Mouse (Mus musculus): ENCODE data around the gene Derl3. TPM values are rescaled to one million over a fixed set of nuclear protein-coding genes. Genes with fewer than 3 reads are reported as not detected.
"Not testable (repeated sequence)": the region's sequence is repeated elsewhere in the genome, so short reads cannot be mapped to it uniquely, and the experiment has no call there.

The Derl3 gene
- polyA plus RNA-seq, 1 experiment from 2014 or later: 3.5 TPM

DNA sequence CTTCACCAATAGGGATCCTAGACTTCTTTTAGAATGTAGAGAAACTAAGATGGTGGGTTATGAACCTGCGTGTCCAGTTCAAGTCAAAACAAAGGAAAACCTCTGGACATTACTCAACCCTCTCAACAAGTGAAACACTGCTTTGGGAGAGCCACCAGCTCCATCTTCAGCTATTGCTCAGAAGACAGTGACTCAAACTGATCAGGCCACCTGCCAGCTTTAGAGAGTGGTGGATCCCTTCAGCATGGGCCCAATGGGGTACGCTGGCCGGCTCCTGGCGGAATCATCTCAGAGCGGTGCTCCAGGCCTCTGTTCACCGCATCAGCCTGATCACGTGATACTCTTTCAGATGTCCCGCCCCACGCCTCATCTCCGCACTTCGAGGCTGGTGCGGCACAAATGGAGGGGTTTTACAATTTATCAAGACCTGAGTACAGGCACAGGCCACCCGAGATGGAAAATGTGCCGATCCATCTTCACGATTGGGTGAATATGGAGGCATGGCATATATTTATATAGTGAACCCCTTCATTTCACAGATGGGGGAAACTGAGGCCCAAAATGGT is 37.7 kb upstream of the Derl3 start:
- no peak overlapping the region for H3K4me3 ChIP-seq (replicated peaks)
- ATAC-seq (ENCODE audit: insufficient number of reproducible peaks, insufficient read depth, low FRiP score, low TSS enrichment, low read depth): no peak
- H3K27ac ChIP-seq: no peak overlapping the region
- peaks cover 24% of the 10 kb centered on the region for H3K36me3 ChIP-seq
- no peaks in the 10 kb centered on the region for H3K9me3 ChIP-seq
- peaks cover 32% of the 10 kb centered on the region for H3K4me1 ChIP-seq (replicated peaks)
- H3K4me2 ChIP-seq: no peak overlapping the region
- no peaks in the 10 kb centered on the region for H3K27me3 ChIP-seq
- 90% methylated on average over 15 of the region's 15 CpGs for WGBS
- no peak overlapping the region for H3K9ac ChIP-seq (replicated peaks)

DNA sequence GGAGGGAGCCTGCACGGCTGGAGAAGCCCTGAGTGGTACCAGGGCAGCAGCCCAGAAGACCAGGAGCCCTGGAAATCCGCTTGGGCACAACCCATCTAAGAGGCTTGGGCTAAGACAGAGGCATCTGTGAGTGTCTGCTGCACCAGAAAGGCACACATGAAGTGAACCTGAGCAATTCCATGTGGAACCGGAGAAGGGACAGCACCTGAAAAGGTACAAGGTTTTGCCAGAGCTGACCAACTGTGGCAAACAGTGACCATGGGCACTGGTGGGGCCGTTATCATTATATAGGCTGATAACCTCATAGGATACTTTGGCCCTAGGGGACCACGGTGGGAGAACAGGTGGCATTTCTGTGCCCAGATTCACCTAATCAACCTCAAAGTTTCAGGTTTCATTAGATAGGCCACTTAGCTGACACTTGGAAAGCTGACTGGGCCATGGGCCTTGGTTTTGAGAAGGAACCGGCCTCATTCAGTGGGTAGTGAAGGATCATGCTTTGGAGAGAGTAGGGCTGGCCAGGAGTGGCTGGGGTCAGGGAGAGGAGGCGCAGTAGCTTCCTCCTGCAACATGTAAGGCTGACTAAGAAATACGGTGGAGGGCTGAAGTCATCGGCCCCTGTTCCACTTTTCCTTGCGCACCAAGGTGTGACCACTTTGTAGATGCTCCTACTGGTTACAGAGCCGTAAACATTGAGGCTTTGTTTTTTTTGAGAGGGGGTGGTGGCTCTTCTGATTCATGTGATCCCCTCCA is 36.9 kb upstream of the Derl3 start:
- Histone ChIP-seq H3K4me3 (replicated peaks) (no peak overlapping the region), H3K27ac (no peak overlapping the region), H3K27me3 (no peaks in the 10 kb centered on the region), H3K4me1 (replicated peaks) (peaks cover 34% of the 10 kb centered on the region), H3K9ac (replicated peaks) (no peak overlapping the region), H3K4me2 (no peak overlapping the region), H3K9me3 (no peaks in the 10 kb centered on the region), H3K36me3 (peaks cover 24% of the 10 kb centered on the region)
- 76% methylated on average over 11 of the region's 11 CpGs for WGBS
- ATAC-seq (ENCODE audit: insufficient number of reproducible peaks, insufficient read depth, low FRiP score, low TSS enrichment, low read depth): no peak

DNA sequence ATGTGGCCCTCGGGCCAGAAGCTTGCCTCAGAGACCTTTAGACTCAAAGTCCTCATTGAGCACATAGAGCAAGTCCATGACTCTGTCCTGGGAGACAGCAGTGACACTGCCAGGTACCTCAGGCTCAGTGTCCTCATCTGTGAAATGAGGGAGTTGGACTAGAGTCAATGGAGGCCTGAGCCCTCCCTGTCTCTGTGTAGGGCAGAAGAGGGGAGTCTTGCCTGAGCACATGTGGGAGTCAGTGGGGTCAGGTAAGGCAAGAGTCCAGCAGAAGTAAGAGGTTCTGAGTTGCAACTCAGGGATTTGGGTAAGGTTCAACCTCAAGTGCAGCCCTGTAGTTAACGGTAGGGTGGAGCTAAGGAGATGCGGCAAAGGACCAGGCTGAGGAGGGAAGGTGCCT is 36.2 kb upstream of the Derl3 start:
- WGBS: 85% methylated on average over 3 of the region's 3 CpGs
- no peak for ATAC-seq (ENCODE audit: insufficient number of reproducible peaks, insufficient read depth, low FRiP score, low TSS enrichment, low read depth)
- H3K36me3 ChIP-seq: peaks cover 24% of the 10 kb centered on the region

DNA sequence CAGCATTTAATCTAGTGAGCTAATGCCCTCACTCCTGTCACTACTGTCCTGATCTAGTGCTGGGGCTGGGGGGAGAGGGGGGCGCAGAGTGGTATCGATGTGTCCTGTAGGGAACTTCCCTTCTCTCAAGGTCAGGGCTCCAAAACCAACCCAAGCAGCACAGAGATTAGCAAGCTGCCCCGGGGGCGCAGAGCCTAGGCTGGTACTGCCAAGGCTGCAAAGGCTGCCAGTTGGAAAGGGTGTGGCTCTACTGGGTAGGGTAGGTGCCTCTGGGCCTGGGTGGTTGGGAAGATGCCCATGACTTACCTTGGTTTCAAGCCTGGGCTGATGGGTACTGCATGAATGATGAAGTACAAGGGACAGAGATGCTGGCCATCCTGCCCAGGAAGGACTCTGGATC is 35.6 kb upstream of the Derl3 start:
- ATAC-seq (ENCODE audit: insufficient number of reproducible peaks, insufficient read depth, low FRiP score, low TSS enrichment, low read depth): no peak
- Histone ChIP-seq H3K4me2 (no peak overlapping the region), H3K36me3 (peaks cover 24% of the 10 kb centered on the region), H3K4me1 (replicated peaks) (peaks cover 27% of the 10 kb centered on the region), H3K9me3 (0 out of 2 replicates have a peak, but pooled peaks cover 3% of the 10 kb centered on the region), H3K9ac (replicated peaks) (no peak overlapping the region), H3K27ac (0 out of 2 replicates have a peak overlapping the region, but pooled peaks have one; percentile 12), H3K4me3 (replicated peaks) (no peak overlapping the region), H3K27me3 (no peaks in the 10 kb centered on the region)
- WGBS: 98% methylated on average over 4 of the region's 4 CpGs

More for the DNA sequence above, 36.2 kb upstream of the Derl3 start:
- H3K9me3 ChIP-seq: 0 out of 2 replicates have a peak, but pooled peaks cover under 1% of the 10 kb centered on the region
- no peak overlapping the region for H3K4me3 ChIP-seq (replicated peaks)
- H3K4me1 ChIP-seq (replicated peaks): peaks cover 29% of the 10 kb centered on the region
- no peak overlapping the region for H3K27ac ChIP-seq
- H3K27me3 ChIP-seq: no peaks in the 10 kb centered on the region
- H3K9ac ChIP-seq (replicated peaks): no peak overlapping the region
- H3K4me2 ChIP-seq: no peak overlapping the region

DNA sequence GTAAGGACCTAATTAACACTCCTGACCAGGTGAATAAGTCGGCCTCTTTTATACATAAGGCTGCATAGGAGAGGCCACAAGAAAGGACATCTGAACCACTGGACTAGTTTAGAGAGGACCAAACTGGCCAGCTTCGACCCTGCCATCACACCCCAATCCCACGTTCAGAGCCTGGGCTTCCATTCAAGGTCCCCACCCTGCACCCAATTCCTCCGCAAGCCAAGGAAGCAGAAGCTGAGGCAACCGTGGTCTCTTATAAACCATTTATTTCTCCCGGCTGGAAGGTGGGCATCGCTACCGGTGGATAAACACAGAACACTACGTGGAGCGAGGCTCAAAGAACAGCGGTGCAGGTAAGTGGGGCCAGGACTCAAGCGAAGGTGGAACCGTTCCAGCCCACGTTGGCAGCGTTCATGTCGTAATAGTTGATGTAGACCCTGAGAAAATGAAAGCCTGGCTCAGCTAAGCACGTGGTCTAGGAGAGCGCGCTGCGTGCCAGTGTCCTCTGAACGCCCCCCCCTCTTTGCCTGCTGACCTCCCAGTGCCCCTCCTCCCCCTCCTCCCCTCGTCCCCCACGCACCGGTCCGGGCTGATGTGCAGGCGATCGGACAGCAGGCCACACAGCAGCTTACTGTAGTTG is 34.0 kb upstream of the Derl3 start:
- H3K9ac ChIP-seq (replicated peaks): peak overlapping the region; percentile 91
- 0 out of 2 replicates have a peak, but pooled peaks cover 3% of the 10 kb centered on the region for H3K9me3 ChIP-seq
- peak overlapping the region; percentile 81 for H3K4me2 ChIP-seq
- H3K27ac ChIP-seq: peak overlapping the region; percentile 97
- peak overlapping the region; percentile 72 for H3K4me3 ChIP-seq (replicated peaks)
- ATAC-seq (ENCODE audit: insufficient number of reproducible peaks, insufficient read depth, low FRiP score, low TSS enrichment, low read depth): peak; percentile 52
- no peaks in the 10 kb centered on the region for H3K27me3 ChIP-seq
- peaks cover 27% of the 10 kb centered on the region for H3K4me1 ChIP-seq (replicated peaks)
- H3K36me3 ChIP-seq: peaks cover 24% of the 10 kb centered on the region
- WGBS: under 1% methylated on average over 27 of the region's 27 CpGs

DNA sequence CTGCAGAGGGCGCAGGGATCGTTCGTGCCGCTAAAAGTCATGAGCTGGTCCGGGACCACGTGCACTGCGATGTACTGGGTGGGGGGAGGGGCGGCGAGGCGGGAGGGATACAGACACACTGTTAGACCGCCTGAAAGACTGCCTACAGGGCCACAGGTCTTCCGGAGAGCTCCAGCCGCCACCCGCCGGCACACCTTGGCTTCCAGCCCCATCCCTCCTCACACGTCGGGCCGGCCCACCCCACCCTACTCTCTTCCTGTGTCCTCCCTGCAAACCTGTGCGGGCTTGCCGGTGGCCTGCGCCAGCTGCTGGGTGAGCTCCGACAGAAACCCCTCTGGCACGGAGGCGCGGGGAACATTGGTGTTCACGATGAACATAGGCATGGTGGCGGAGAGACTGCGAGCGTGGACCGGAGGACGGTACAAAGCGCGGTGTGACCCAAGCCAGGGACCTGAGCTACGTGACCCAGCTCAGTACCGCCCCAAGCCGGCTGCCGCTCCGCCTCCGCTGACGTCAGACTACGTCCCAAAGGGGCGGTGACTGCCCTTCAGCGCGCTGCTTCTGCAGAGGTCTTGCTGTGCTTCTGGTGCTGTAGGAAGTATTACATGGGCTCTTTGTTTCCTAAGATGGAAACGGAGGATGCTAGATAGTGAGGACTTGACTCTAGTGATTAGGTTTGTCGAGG is 33.3 kb upstream of the Derl3 start, which contains the start of gene Mif:
TSS of gene Mif (minus strand) at position 455 of the 685 bp plus-strand sequence.
- not testable (repeated sequence) for H3K27me3 ChIP-seq, H3K9me3 ChIP-seq
- H3K36me3 ChIP-seq: peaks cover 24% of the 10 kb centered on the region
- H3K4me2 ChIP-seq: peak within 1 kb of the TSS; percentile 81
- H3K4me3 ChIP-seq (replicated peaks): peak within 1 kb of the TSS; percentile 72
- peak; percentile 94 for ATAC-seq (ENCODE audit: insufficient number of reproducible peaks, insufficient read depth, low FRiP score, low TSS enrichment, low read depth)
- H3K4me1 ChIP-seq (replicated peaks): peaks cover 27% of the 10 kb centered on the region
- under 1% methylated on average over 45 of the region's 46 CpGs for WGBS
- H3K9ac ChIP-seq (replicated peaks): peak within 1 kb of the TSS; percentile 91
- H3K27ac ChIP-seq: peak within 1 kb of the TSS; percentile 97

DNA sequence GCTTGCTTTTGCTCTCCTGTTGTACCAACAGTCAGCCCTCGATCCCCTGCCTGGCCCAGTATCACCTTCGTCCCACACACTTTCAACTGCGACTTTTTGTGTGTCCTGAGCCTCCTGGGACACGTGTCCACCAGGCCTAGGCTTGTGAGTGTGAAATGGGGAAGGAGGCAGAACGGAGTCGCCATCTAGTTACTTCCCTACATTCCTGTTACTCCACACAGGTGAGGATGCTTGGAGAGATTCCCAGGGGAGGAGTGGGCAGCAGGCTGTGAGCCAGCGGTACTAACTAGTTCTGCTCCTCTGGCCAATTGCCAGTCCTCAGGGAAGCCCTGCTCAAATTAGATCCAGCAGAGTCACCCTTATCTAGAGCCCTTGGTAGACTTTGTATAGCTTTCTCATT is 32.5 kb upstream of the Derl3 start:
- peaks cover 27% of the 10 kb centered on the region for H3K4me1 ChIP-seq (replicated peaks)
- H3K9ac ChIP-seq (replicated peaks): no peak overlapping the region
- H3K9me3 ChIP-seq: 0 out of 2 replicates have a peak, but pooled peaks cover 3% of the 10 kb centered on the region
- ATAC-seq (ENCODE audit: insufficient number of reproducible peaks, insufficient read depth, low FRiP score, low TSS enrichment, low read depth): no peak
- no peaks in the 10 kb centered on the region for H3K27me3 ChIP-seq
- peak overlapping the region; percentile 81 for H3K4me2 ChIP-seq
- H3K4me3 ChIP-seq (replicated peaks): peak overlapping the region; percentile 72; the same call in 1 of the 2 replicates
- H3K36me3 ChIP-seq: peaks cover 24% of the 10 kb centered on the region
- H3K27ac ChIP-seq: peak overlapping the region; percentile 97
- WGBS: 32% methylated on average over 7 of the region's 7 CpGs

DNA sequence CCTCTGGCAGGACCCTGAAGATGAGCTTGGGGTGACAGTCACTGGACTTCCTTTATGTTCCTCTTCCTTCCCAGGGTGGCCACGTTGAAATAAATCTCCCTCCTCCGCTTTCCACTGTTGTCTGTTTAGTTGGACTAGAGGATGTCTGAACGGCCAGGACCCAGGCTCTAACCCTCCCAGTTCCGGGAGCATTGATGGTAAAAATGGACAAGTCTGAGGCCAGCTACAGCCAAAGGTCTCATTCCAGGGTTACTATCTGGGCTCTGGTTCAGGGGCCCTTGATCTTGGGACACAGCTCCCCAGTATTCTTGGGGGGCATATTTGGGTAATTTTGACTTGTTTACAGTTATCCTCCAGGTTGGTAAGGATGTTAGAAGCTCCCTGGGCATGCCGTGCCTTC is 31.6 kb upstream of the Derl3 start:
- Histone ChIP-seq H3K4me2 (no peak overlapping the region), H3K27ac (no peak overlapping the region), H3K36me3 (peaks cover 22% of the 10 kb centered on the region), H3K9me3 (0 out of 2 replicates have a peak, but pooled peaks cover 3% of the 10 kb centered on the region), H3K4me1 (replicated peaks) (peaks cover 27% of the 10 kb centered on the region), H3K27me3 (no peaks in the 10 kb centered on the region), H3K9ac (replicated peaks) (no peak overlapping the region), H3K4me3 (replicated peaks) (no peak overlapping the region)
- WGBS: 90% methylated on average over 5 of the region's 5 CpGs
- ATAC-seq (ENCODE audit: insufficient number of reproducible peaks, insufficient read depth, low FRiP score, low TSS enrichment, low read depth): no peak

DNA sequence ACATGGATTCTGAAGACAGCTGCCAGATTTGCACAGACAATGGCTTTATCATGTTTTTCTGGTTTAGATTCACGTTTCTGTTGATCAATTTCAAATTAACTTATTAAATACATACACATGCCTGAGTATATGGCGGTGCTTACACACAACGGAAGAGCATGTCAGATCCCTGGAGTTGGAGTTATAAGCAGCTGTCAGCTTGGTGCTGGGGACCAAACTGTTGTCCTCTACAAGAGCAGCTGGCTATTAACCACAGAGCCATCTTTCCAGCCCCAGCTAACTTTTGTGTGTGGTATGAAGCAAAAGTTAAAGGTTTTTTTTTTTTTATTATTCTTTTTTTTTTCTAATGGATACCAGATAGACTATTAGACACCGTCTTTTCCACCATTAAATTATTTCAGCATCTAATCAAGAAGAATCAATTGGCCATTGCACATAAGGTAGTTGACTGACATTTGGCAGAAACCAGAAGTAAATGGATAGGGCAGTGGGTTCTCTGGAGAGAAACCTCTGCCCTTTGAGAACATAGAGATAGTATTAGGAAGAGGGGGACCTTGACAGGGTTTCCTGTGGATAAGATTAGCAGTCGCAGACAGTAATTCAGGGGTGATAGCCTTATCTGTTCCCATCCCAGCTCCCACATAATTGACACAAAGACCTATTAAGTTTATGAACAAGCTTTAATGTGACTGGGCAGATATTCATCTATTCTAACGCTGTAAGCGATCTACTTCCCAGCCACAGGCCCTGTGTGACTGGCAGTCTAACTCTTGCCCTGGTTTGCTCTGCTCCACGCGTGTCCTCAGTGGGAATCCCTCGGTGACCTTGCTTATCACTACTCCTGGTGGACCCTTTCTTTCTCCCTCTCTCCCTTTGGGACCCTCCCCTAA is 20.9 kb upstream of the Derl3 start:
- 40% methylated on average over 10 of the region's 10 CpGs for WGBS
- H3K27ac ChIP-seq: peak overlapping the region; percentile 51; the same call in 1 of the 2 replicates
- 0 out of 2 replicates have a peak overlapping the region, but pooled peaks have one; percentile 40 for H3K9ac ChIP-seq (replicated peaks)
- no peaks in the 10 kb centered on the region for H3K36me3 ChIP-seq
- ATAC-seq (ENCODE audit: insufficient number of reproducible peaks, insufficient read depth, low FRiP score, low TSS enrichment, low read depth): peak; percentile 12; the same call in 1 of the 2 replicates
- no peaks in the 10 kb centered on the region for H3K9me3 ChIP-seq
- H3K27me3 ChIP-seq: no peaks in the 10 kb centered on the region
- H3K4me2 ChIP-seq: peak overlapping the region; percentile 61
- peak overlapping the region; percentile 33 for H3K4me3 ChIP-seq (replicated peaks)
- peaks cover 11% of the 10 kb centered on the region for H3K4me1 ChIP-seq (replicated peaks)

DNA sequence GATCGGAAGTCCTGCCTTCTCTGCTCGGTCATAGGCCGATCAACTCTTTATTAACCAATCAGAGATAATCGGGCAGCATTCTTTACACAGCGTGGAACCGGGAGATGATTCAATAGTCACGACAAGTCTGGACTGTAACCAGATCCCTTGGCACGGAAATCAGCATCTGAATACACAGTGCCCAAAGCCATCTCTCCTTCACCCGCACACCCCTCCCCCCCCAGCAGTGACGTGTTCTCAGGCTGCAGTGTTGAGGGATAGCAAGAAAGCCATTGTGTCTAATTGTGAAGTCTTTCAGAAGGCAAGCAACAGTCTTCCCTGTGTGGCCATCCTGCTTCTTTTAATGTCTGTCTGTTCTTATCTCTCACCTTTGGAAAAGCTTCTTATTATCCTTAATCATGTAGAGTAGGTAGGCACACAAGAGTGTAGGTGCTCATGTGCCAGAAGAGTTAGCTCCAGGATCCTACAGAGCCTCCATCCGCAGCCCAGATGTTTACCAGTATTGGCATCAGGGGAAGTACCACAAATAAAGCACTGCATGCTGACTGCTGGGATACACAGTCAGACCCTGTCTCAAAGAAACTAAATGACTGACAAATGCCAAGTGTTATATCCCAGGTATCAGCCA is 20.2 kb upstream of the Derl3 start:
- Histone ChIP-seq H3K4me3 (replicated peaks) (peak overlapping the region; percentile 33), H3K9me3 (no peaks in the 10 kb centered on the region), H3K27me3 (no peaks in the 10 kb centered on the region), H3K4me1 (replicated peaks) (peaks cover 11% of the 10 kb centered on the region), H3K4me2 (peak overlapping the region; percentile 61), H3K27ac (peak overlapping the region; percentile 51), H3K9ac (replicated peaks) (peak overlapping the region; percentile 40; the same call in 1 of the 2 replicates), H3K36me3 (no peaks in the 10 kb centered on the region)
- ATAC-seq (ENCODE audit: insufficient number of reproducible peaks, insufficient read depth, low FRiP score, low TSS enrichment, low read depth): peak; percentile 94
- WGBS: 3% methylated on average over 11 of the region's 11 CpGs

All from limb, embryonic 12.5 days (tissue).